Mouse (Mus musculus) right cerebral cortex, adult 2 months (tissue): ENCODE results near the gene Gm8660.
"Not testable (repeated sequence)": the region's sequence is repeated elsewhere in the genome, so short reads cannot be mapped to it uniquely, and the experiment has no call there.

Experiments
- DNase-seq, 2 experiments: peaks; one replicate each; pipeline ENCODE4 v3.0.0; 2021 to 2022; ENCODE audit warnings: low spot score in 2 of 2

The Gm8660 gene

GRCm38 (mm10) chr7:22370939-22371338, at the start of gene Gm8660:
Gene Gm8660 (minus strand): TSS chr7:22371039.
- not testable (repeated sequence) for DNase-seq

- DNase-seq, result not testable (repeated sequence)
Measured at GRCm38 (mm10) chr7:22413283-22413682, 42.4 kb upstream of the Gm8660 start, which contains the start of gene Vmn1r148. Gene Vmn1r148 (plus strand): TSS chr7:22413583.

GRCm38 (mm10) chr7:22329617-22330016, 41.2 kb downstream of the Gm8660 start, which contains the start of gene Gm4187:
Gene Gm4187 (minus strand): TSS chr7:22329717.
- not testable (repeated sequence) for DNase-seq
